Mouse (Mus musculus): ENCODE results near the gene Ppm1n.

GRCm38 (mm10) chr7:19309884-19310641 is 30.2 kb upstream of the Ppm1n start, which contains the start of gene Fosb:
- TF ChIP-seq CTCF (IDR thresholded peaks at IDR 0.05; ENCODE audit: low read depth) = peak; percentile 68
- no peak for TF ChIP-seq EP300 (optimal IDR thresholded peaks at IDR 0.05)

All from stomach, postnatal 0 days (tissue).